Mouse (Mus musculus): ENCODE data around the gene Sds.

- TF ChIP-seq POLR2A (IDR thresholded peaks at IDR 0.05; ENCODE audit: extremely low read depth, insufficient read depth, low read length): no peak
- no peak for TF ChIP-seq CTCF (IDR thresholded peaks at IDR 0.05; ENCODE audit: extremely low read depth, insufficient read depth, low read length)
Measured at GRCm38 (mm10) chr5:120427451-120427938, 48.8 kb upstream of the Sds start.
